Mouse (Mus musculus) gastrocnemius, adult 18-20 months (tissue): ENCODE measurements around the gene Pxk. TPM values are rescaled to one million over a fixed set of nuclear protein-coding genes. Genes with fewer than 3 reads are reported as not detected.
"Not testable (repeated sequence)": the region's sequence is repeated elsewhere in the genome, so short reads cannot be mapped to it uniquely, and the experiment has no call there.

Source experiments
- DNase-seq: peaks from one replicate; pipeline ENCODE4 v3.0.0; 2021; ENCODE audit warnings: low spot score
- total RNA-seq, 2 experiments: library from RNA; stranded (reverse); gene quantifications; 2 replicates each; pipeline ENCODE4 v1.2.3; 2021

Pxk gene
- total RNA-seq, 2 experiments from 2014 or later, result 12.7 to 14.0 TPM

- peak; percentile 15 for DNase-seq
Observed at GRCm38 (mm10) chr14:8101886-8102285, 3.9 kb downstream of the Pxk start.

- DNase-seq, result no peak
Observed at GRCm38 (mm10) chr14:8102676-8103075, 4.7 kb downstream of the Pxk start.

- no peak for DNase-seq
Observed at GRCm38 (mm10) chr14:8108047-8108446, 10.0 kb downstream of the Pxk start.

- no peak for DNase-seq
Observed at GRCm38 (mm10) chr14:8108976-8109375, 11.0 kb downstream of the Pxk start.

- no peak for DNase-seq
Observed at GRCm38 (mm10) chr14:8111545-8111944, 13.5 kb downstream of the Pxk start.

- no peak for DNase-seq
Observed at GRCm38 (mm10) chr14:8112036-8112435, 14.0 kb downstream of the Pxk start.

- no peak for DNase-seq
Observed at GRCm38 (mm10) chr14:8113616-8114015, 15.6 kb downstream of the Pxk start.

- no peak for DNase-seq
Observed at GRCm38 (mm10) chr14:8114306-8114705, 16.3 kb downstream of the Pxk start.

- no peak for DNase-seq
Observed at GRCm38 (mm10) chr14:8114756-8115155, 16.7 kb downstream of the Pxk start.

GRCm38 (mm10) chr14:8115772-8116171 is 17.8 kb downstream of the Pxk start:
- DNase-seq, result no peak

- DNase-seq, result no peak
Observed at GRCm38 (mm10) chr14:8117371-8117770, 19.4 kb downstream of the Pxk start.

- DNase-seq, result no peak
Observed at GRCm38 (mm10) chr14:8119454-8119853, 21.4 kb downstream of the Pxk start.

GRCm38 (mm10) chr14:8119904-8120303 is 21.9 kb downstream of the Pxk start:
- no peak for DNase-seq

- no peak for DNase-seq
Observed at GRCm38 (mm10) chr14:8123141-8123540, 25.1 kb downstream of the Pxk start.

GRCm38 (mm10) chr14:8123611-8124010 is 25.6 kb downstream of the Pxk start:
- DNase-seq, result not testable (repeated sequence)

GRCm38 (mm10) chr14:8124046-8124881 is 26.3 kb downstream of the Pxk start:
- DNase-seq, result no peak

GRCm38 (mm10) chr14:8127971-8128370 is 30.0 kb downstream of the Pxk start:
- no peak for DNase-seq

- DNase-seq, result no peak
Observed at GRCm38 (mm10) chr14:8132789-8133188, 34.8 kb downstream of the Pxk start.

- no peak for DNase-seq
Observed at GRCm38 (mm10) chr14:8134234-8134633, 36.2 kb downstream of the Pxk start.

GRCm38 (mm10) chr14:8135130-8135529 is 37.1 kb downstream of the Pxk start:
- DNase-seq, result no peak

GRCm38 (mm10) chr14:8139724-8140710 is 42.0 kb downstream of the Pxk start:
- DNase-seq, result no peak

GRCm38 (mm10) chr14:8141131-8141530 is 43.1 kb downstream of the Pxk start:
- no peak for DNase-seq
